Mouse (Mus musculus) G1E (cell line): ENCODE measurements around the gene Ripk1. TPM values are rescaled to one million over a fixed set of nuclear protein-coding genes. Genes with fewer than 3 reads are reported as not detected.

ENCODE experiments used
- ATAC-seq: 2 replicates; pipeline ENCODE4 v1.8.0; 2016; ENCODE audit warnings: mild to moderate bottlenecking; ENCODE audit not compliant: insufficient number of reproducible peaks, poor library complexity, low FRiP score, severe bottlenecking; ENCODE audit errors: extremely low read depth
- DNase-seq: peaks from one replicate; pipeline ENCODE4 v3.0.0; 2012; ENCODE audit warnings: low spot score
- H3K27me3 ChIP-seq: 2 replicates; pipeline ENCODE4 v1.6.1; 2012; ENCODE audit warnings: mild to moderate bottlenecking, low read length, inconsistent platforms; ENCODE audit not compliant: insufficient read depth
- H3K36me3 ChIP-seq: replicated peaks from 2 replicates; pipeline ENCODE3; 2012; ENCODE audit warnings: mild to moderate bottlenecking, inconsistent platforms
- H3K4me1 ChIP-seq: 2 replicates; pipeline ENCODE4 v1.6.1; 2012; ENCODE audit warnings: low read depth, low read length, inconsistent platforms, mixed read lengths; ENCODE audit not compliant: insufficient read depth
- H3K4me3 ChIP-seq: 2 replicates; pipeline ENCODE4 v1.5.1; 2012; ENCODE audit warnings: low read depth, mild to moderate bottlenecking, inconsistent platforms, low read length, moderate library complexity, mixed read lengths
- H3K9me3 ChIP-seq: replicated peaks from 2 replicates; pipeline ENCODE4 v1.6.1; 2012; ENCODE audit warnings: inconsistent platforms
- CTCF ChIP-seq: IDR thresholded peaks from 2 replicates; pipeline ENCODE4 v1.5.1; 2012; ENCODE audit warnings: low read depth, low read length, inconsistent platforms, mixed read lengths
- GATA1 ChIP-seq: IDR thresholded peaks from 2 replicates; pipeline ENCODE4 v1.6.1; 2012; ENCODE audit warnings: borderline replicate concordance, low read length, inconsistent platforms, mixed read lengths
- GATA2 ChIP-seq: IDR thresholded peaks from 2 replicates; pipeline ENCODE4 v1.6.1; 2012; ENCODE audit warnings: low read depth, low read length, inconsistent platforms, borderline replicate concordance
- POLR2AphosphoS5 ChIP-seq: IDR thresholded peaks from 2 replicates; pipeline ENCODE4 v1.6.1; 2012; ENCODE audit warnings: low read depth, low read length, inconsistent platforms; ENCODE audit not compliant: insufficient replicate concordance
- TAL1 ChIP-seq: conservative IDR thresholded peaks from 2 replicates; pipeline ENCODE4 v1.6.1; 2012; ENCODE audit warnings: low read depth, low read length, inconsistent platforms, mixed read lengths
- polyA plus RNA-seq: library from polyadenylated mRNA; stranded (reverse); fragments of >175 nt; gene quantifications from 2 replicates; pipeline ENCODE4 v1.2.3, GENCODE M21; 2012
- total RNA-seq, 2 experiments: library from RNA; stranded (forward) in 1 of 2; stranded (reverse) in 1 of 2; fragments of 200-1000 nt in 1 of 2; fragments of >200 nt in 1 of 2; fragmentation: Nextera tagmentation in 1 of 2; gene quantifications; 2 replicates each; pipeline ENCODE4 v1.2.3; 2014 to 2017

The Ripk1 gene
- total and polyA plus RNA-seq, 3 experiments = 6.7 to 41.6 (median 27.8) TPM

- Histone ChIP-seq H3K27me3 (no peaks in the 10 kb centered on the region), H3K36me3 (peaks cover 38% of the 10 kb centered on the region), H3K4me3 (no peak overlapping the region), H3K4me1 (peaks cover 9% of the 10 kb centered on the region), H3K9me3 (0 out of 2 replicates have a peak, but pooled peaks cover 2% of the 10 kb centered on the region)
- no peak for TF ChIP-seq TAL1
- TF ChIP-seq CTCF = no peak
- no peak for TF ChIP-seq POLR2AphosphoS5
- no peak for TF ChIP-seq GATA1
- no peak for TF ChIP-seq GATA2
- DNase-seq (no peak), ATAC-seq (no peak)
Observed at GRCm38 (mm10) chr13:34054391-34054790, 52.2 kb downstream of the Ripk1 start.

DNA sequence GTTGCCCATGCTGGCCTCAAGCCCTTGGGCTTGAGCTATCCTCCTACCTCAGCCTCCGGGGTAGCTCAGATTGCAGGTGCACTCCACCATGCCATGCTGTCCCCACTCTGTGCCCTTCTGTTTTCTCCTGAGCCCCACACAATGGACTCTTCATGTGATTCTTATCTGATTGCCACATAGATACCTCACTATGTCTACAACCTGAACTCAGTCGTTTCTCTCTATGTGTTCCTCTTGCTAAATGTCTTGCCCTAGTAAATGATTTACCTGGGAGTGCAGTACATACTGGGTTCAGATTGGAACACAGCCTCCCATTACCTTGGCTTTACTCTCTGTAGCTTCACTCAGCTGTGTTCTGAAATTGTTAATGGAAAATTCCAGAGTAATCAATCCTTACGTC lies 52.8 kb downstream of the Ripk1 start:
- ATAC-seq = no peak

DNA sequence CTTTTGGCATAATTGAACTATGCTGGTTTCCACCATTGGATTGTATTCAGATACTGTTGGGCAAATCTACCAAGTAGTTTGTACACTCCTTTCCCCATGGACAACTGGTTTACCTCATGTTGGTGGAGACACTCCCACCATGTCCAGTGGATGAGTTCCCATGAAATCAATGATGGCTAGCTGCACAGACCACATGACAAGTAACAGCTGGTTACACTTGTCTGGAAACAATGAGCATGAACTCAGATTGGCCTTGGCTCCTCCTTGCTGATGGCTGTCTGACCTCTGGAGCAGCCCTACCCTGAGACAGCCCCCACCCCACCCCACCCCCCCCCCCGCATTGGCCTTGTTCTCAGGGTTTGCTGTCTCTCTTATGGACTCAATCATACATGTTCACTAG lies 55.1 kb downstream of the Ripk1 start:
- Histone ChIP-seq H3K9me3 (0 out of 2 replicates have a peak, but pooled peaks cover 2% of the 10 kb centered on the region), H3K27me3 (no peaks in the 10 kb centered on the region), H3K4me3 (no peak overlapping the region), H3K4me1 (peaks cover 6% of the 10 kb centered on the region; the same call in 1 of the 2 replicates), H3K36me3 (peaks cover 23% of the 10 kb centered on the region)
- TF ChIP-seq GATA2 = no peak
- no peak for TF ChIP-seq GATA1
- TF ChIP-seq TAL1 = no peak
- TF ChIP-seq POLR2AphosphoS5 = no peak
- no peak for TF ChIP-seq CTCF
- ATAC-seq = no peak
- no peak for DNase-seq

More for the DNA sequence above, 52.8 kb downstream of the Ripk1 start:
- H3K36me3 ChIP-seq = peaks cover 33% of the 10 kb centered on the region
- TF ChIP-seq POLR2AphosphoS5 (no peak), GATA1 (no peak), TAL1 (no peak), GATA2 (no peak), CTCF (no peak)
- H3K4me1 ChIP-seq = peaks cover 9% of the 10 kb centered on the region
- no peak overlapping the region for H3K4me3 ChIP-seq
- no peaks in the 10 kb centered on the region for H3K27me3 ChIP-seq
- no peak for DNase-seq
- 0 out of 2 replicates have a peak, but pooled peaks cover 2% of the 10 kb centered on the region for H3K9me3 ChIP-seq

- H3K4me3 ChIP-seq = no peak overlapping the region
- no peaks in the 10 kb centered on the region for H3K27me3 ChIP-seq
- DNase-seq = no peak
- ATAC-seq = no peak
- H3K9me3 ChIP-seq = 0 out of 2 replicates have a peak, but pooled peaks cover 2% of the 10 kb centered on the region
- TF ChIP-seq POLR2AphosphoS5 = no peak
- H3K4me1 ChIP-seq = peaks cover 3% of the 10 kb centered on the region; the same call in 1 of the 2 replicates
- peaks cover 18% of the 10 kb centered on the region for H3K36me3 ChIP-seq
Observed at GRCm38 (mm10) chr13:34060061-34060460, 57.9 kb downstream of the Ripk1 start.

- ATAC-seq = no peak
Observed at GRCm38 (mm10) chr13:34062466-34062865, 60.3 kb downstream of the Ripk1 start.

DNA sequence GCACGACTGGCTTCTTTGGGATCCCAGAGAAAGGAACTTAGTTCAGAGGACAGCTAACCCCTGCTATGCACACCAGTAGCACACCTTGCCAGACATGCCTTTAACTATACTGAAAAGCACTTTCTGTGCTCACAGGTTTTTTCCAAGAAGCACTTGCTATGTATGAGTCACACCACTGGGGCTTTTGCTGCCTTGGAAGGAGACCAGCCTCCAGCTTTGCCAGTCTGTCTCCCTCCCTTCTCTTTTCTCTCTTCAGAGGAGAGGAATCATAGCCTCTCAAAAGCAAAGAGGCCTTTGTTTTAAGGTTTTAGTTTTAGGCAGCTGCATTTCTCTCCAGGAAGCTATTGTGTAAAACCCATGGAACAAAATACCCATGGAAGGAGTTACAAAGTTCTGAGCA lies 64.2 kb downstream of the Ripk1 start:
- H3K36me3 ChIP-seq = peaks cover 14% of the 10 kb centered on the region
- DNase-seq (no peak), ATAC-seq (no peak)
- H3K9me3 ChIP-seq = no peaks in the 10 kb centered on the region
- TF ChIP-seq GATA2 (no peak), TAL1 (no peak), GATA1 (no peak), CTCF (no peak), POLR2AphosphoS5 (no peak)
- peaks cover 3% of the 10 kb centered on the region; the same call in 1 of the 2 replicates for H3K4me1 ChIP-seq
- no peaks in the 10 kb centered on the region; the same call in 1 of the 2 replicates for H3K27me3 ChIP-seq
- no peak overlapping the region for H3K4me3 ChIP-seq

More at GRCm38 (mm10) chr13:34062466-34062865, 60.3 kb downstream of the Ripk1 start:
- Histone ChIP-seq H3K4me1 (peaks cover 3% of the 10 kb centered on the region; the same call in 1 of the 2 replicates), H3K36me3 (peaks cover 14% of the 10 kb centered on the region), H3K4me3 (no peak overlapping the region), H3K9me3 (no peaks in the 10 kb centered on the region), H3K27me3 (no peaks in the 10 kb centered on the region)
- TF ChIP-seq GATA1 (no peak), CTCF (no peak), POLR2AphosphoS5 (no peak), TAL1 (no peak), GATA2 (no peak)
- DNase-seq = no peak

DNA sequence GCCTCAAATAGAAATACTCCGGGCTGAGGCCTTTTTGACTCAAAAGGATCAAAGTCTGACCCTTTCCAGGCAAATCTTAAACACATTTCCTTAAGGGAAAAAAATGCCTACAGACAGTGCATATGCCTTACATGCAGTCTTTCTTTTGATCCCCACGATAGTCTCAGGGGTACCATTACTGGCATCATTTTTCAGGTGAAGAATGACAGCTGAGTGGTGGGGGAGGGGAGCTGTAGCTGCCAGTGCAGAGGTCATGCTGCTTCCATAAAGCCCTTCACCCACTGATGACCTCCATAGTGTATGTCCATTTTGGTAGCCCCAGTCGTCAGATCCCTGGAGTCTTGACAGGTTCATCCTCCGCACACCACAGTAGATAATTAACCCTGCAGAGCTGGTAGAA lies 68.1 kb downstream of the Ripk1 start:
- TF ChIP-seq GATA2 (no peak), POLR2AphosphoS5 (no peak), CTCF (no peak), TAL1 (no peak), GATA1 (no peak)
- DNase-seq (no peak), ATAC-seq (no peak)
- Histone ChIP-seq H3K36me3 (peaks cover 12% of the 10 kb centered on the region), H3K4me3 (no peak overlapping the region), H3K27me3 (no peaks in the 10 kb centered on the region; the same call in 1 of the 2 replicates), H3K9me3 (no peaks in the 10 kb centered on the region), H3K4me1 (no peaks in the 10 kb centered on the region)
